Mouse (Mus musculus) embryo, embryonic 9.5 days (tissue): ENCODE measurements at regions not wholly inside any gene's neighbourhood (a gene's known extent, or its start where the extent isn't known, plus 50 kb on each side); places are given as distances from the start of the nearest gene placed in this dataset.
"Not testable (repeated sequence)": the region's sequence is repeated elsewhere in the genome, so short reads cannot be mapped to it uniquely, and the experiment has no call there.

ENCODE experiments used
- DNase-seq: peaks from one replicate; pipeline ENCODE4 v3.0.0-alpha.2; 2017; ENCODE audit errors: extremely low spot score

DNA sequence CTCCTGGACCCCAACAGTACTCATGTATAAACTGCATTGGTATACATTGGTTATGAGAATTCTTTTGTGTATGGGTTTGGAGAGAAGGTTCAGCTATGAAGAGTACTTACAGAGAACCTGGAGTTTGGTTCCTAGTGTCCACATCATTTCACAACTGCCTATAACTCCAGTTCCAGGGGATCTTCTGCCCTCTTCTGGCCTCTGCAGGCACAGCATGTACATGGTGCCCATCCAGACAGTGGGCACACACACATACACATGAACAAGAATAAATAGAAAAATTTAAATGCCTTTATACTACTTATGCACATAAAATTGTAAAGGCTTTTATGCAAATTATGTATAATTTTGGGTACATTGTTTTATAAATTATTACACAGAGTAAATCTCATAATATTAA is 59.9 kb upstream of the Spon1 start:
- no peak for DNase-seq

DNA sequence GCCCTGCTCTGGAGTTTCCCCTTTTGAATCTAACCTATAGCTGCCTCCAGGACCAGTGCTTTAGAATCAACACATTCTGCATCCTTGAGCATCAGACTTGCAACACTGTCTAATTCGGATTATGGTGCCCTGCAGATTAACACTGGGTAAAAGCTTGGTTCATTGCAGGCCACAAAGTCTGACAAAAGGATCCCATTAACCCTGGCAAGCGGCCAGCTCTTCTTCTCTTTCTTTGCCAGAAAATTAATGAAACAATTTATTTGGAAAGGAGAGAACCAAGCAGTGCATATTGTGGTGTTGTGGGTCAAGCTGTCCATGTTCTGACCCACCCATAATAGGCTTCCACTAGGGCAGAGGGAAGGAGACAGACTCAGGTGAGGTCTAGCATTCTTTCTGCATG is 58.2 kb upstream of the Spon1 start:
- DNase-seq, result no peak

- DNase-seq, result no peak
These were observed 55.1 kb upstream of the Spon1 start for GRCm38 (mm10) chr7:113710541-113711270.

DNA sequence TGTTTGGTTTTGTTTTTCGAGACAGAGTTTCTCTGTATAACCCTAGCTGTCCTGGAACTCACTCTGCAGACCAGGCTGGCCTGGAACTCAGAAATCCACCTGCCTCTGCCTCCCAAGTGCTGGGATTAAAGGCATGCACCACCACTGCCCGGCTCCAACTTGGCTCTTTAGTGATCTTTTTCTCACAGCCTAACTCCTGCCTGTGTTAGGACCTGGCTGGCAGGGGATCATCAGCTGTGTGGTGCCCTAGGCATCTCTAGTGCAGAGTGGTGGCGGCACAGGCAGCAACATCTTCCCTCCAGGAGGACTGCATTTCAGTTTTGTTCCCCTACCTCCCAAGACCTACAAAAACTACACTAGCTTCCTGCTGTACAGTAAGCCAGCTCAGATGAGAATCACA is 54.4 kb upstream of the Spon1 start:
- not testable (repeated sequence) for DNase-seq
